Mouse (Mus musculus) testis, adult 2 months (tissue): ENCODE data around the gene Pdgfra.

Source experiments
- CTCF ChIP-seq: fragments of 200-500 bp; IDR thresholded peaks from 2 replicates; pipeline ENCODE4 v1.5.1; 2012; ENCODE audit warnings: low read depth, mild to moderate bottlenecking, inconsistent platforms, low read length, moderate library complexity; ENCODE audit not compliant: control insufficient read depth, insufficient read depth, insufficient replicate concordance
- POLR2A ChIP-seq: fragments of 200-500 bp; IDR thresholded peaks from 2 replicates; pipeline ENCODE4 v1.6.1; 2012; ENCODE audit warnings: low read depth, mild to moderate bottlenecking, inconsistent platforms, low read length, moderate library complexity; ENCODE audit not compliant: control insufficient read depth

GRCm38 (mm10) chr5:75215678-75216256 is 63.7 kb downstream of the Pdgfra start:
- TF ChIP-seq CTCF: no peak
- TF ChIP-seq POLR2A: no peak
